Mouse (Mus musculus) cortical plate, adult 2 months (tissue): Measurements from ENCODE around the gene Nudt4.
A peak's percentile ranks its signal among the peaks of the same experiment; 100 is the strongest.

Experiments used
- CTCF ChIP-seq: fragments of 200-500 bp; IDR thresholded peaks from 2 replicates; pipeline ENCODE4 v1.5.1; 2011; ENCODE audit warnings: mild to moderate bottlenecking, control low read depth, low read length; ENCODE audit not compliant: insufficient read depth; ENCODE audit errors: extremely low read depth
- POLR2A ChIP-seq: fragments of 200-500 bp; IDR thresholded peaks from 2 replicates; pipeline ENCODE4 v1.6.1; 2011; ENCODE audit warnings: mild to moderate bottlenecking, low read length, control low read depth; ENCODE audit not compliant: insufficient read depth; ENCODE audit errors: extremely low read depth

DNA sequence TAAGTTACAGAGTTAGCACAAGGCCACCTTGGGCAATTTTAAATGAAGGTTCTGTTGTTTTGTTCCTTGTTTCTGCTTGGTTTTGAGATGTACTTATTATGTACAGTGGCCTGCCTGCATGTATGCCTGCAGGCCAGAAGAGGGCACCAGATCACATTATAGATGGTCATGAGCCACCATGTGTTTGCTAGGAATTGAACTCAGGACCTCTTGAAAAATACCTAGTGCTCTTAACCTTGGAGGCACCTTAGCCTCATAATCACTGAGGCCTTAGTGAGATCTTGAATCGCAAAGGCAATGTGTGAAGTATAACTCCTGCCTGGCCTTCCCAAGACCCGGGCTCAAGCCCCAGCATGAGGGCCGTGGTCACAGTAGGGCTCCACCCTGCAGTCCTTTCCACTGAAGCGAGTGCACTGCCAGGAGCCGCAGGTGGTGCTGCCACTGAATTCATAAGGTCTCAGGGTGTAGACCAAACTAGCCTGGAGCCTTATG lies 6.6 kb downstream of the Nudt4 start:
- TF ChIP-seq CTCF (peak; percentile 46; the same call in 1 of the 2 replicates), POLR2A (no peak)
